Mouse (Mus musculus) testis, adult 2 months (tissue): Measurements from ENCODE around the gene Ptpa. TPM values are rescaled to one million over a fixed set of nuclear protein-coding genes. Genes with fewer than 3 reads are reported as not detected.

Source experiments
- H3K27ac ChIP-seq: fragments of 200-500 bp; 2 replicates; pipeline ENCODE4 v1.5.1; 2012; ENCODE audit warnings: low read depth, low read length; ENCODE audit not compliant: control insufficient read depth, insufficient read depth
- H3K27me3 ChIP-seq: fragments of 200-500 bp; 2 replicates; pipeline ENCODE4 v1.6.1; 2012; ENCODE audit warnings: mild to moderate bottlenecking, low read length, moderate library complexity; ENCODE audit not compliant: control insufficient read depth, insufficient read depth
- H3K36me3 ChIP-seq: fragments of 200-500 bp; 2 replicates; pipeline ENCODE4 v1.6.1; 2012; ENCODE audit warnings: mild to moderate bottlenecking, low read length; ENCODE audit not compliant: control insufficient read depth, insufficient read depth
- H3K4me1 ChIP-seq: fragments of 200-500 bp; 2 replicates; pipeline ENCODE4 v1.6.1; 2012; ENCODE audit warnings: low read length; ENCODE audit not compliant: control insufficient read depth, insufficient read depth
- H3K4me3 ChIP-seq: fragments of 200-500 bp; 2 replicates; pipeline ENCODE4 v1.5.1; 2012; ENCODE audit warnings: low read depth, mild to moderate bottlenecking, low read length, moderate library complexity, mixed read lengths; ENCODE audit not compliant: control insufficient read depth
- CTCF ChIP-seq: fragments of 200-500 bp; IDR thresholded peaks from 2 replicates; pipeline ENCODE4 v1.5.1; 2012; ENCODE audit warnings: low read depth, mild to moderate bottlenecking, inconsistent platforms, low read length, moderate library complexity; ENCODE audit not compliant: control insufficient read depth, insufficient read depth, insufficient replicate concordance
- POLR2A ChIP-seq: fragments of 200-500 bp; IDR thresholded peaks from 2 replicates; pipeline ENCODE4 v1.6.1; 2012; ENCODE audit warnings: low read depth, mild to moderate bottlenecking, inconsistent platforms, low read length, moderate library complexity; ENCODE audit not compliant: control insufficient read depth
- polyA plus RNA-seq: library from polyadenylated mRNA; depleted of rRNA; stranded (reverse); fragments of >200 nt; gene quantifications from 2 replicates; pipeline ENCODE4 v1.2.3, GENCODE M21; 2012

Gene Ptpa
- polyA plus RNA-seq, 1 experiment = 87.3 TPM

DNA sequence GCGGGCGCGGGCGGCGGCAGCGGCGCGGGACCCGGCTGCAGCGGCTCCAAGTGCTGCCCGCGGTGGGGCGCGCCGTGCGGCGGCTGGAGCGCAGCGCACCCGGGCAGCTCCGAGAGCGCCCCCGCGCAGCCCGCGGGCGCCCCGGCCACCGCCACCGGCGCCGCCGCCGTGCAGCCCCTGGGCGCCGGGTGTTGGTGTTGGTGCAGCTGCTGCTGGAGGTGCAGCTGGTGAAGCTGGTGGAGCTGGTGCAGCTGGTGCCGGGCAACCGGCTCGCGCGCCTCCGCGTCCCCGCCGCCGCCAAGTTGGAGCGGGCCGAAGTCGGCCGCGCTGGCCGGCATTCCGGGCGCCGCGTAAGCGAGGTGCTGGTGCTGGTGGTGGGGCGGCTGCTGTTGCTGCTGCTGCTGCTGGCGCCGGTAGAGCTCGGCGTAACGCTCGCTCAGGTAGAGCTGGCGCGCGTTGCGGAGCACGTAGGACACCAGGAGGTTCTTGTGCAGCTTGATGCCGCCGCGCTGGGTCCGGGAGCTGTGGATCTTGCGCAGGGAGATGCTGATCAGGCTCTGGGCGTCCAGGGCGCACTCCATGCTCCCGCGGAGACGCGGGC lies 57.7 kb downstream of the Ptpa start:
- Histone ChIP-seq H3K27ac (peak overlapping the region; percentile 23; the same call in 1 of the 2 replicates), H3K27me3 (no peaks in the 10 kb centered on the region), H3K36me3 (no peaks in the 10 kb centered on the region), H3K4me3 (peak overlapping the region; percentile 74), H3K4me1 (peaks cover 35% of the 10 kb centered on the region)
- TF ChIP-seq CTCF (no peak), POLR2A (no peak)

DNA sequence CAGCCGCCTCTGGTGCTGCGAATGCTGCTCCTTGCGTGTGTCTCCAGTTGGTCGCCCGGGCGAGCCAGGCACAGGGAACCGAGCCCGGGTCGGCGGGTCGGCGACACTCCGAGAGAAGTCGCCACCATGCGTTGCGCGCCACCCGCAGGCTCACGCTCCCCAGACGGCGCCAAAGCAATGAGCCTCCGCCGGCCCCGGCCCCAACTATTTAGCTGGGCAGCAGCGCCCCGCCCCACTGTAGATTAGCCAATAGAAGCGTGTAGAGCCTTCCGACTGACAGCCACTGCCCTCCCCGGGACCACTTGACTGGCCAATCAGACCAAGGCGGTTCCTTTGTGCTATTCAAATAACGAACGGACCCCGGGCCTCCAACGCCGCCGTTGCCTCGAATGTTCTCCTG lies 58.2 kb downstream of the Ptpa start, which contains the start of gene Ier5l:
TSS of gene Ier5l (minus strand) at position 181 of the 400 bp plus-strand sequence.
- TF ChIP-seq CTCF = no peak
- peak; percentile 84 for TF ChIP-seq POLR2A
- Histone ChIP-seq H3K4me1 (peaks cover 35% of the 10 kb centered on the region), H3K4me3 (peak within 1 kb of the TSS; percentile 74), H3K27ac (peak within 1 kb of the TSS; percentile 80), H3K27me3 (no peaks in the 10 kb centered on the region), H3K36me3 (no peaks in the 10 kb centered on the region)

DNA sequence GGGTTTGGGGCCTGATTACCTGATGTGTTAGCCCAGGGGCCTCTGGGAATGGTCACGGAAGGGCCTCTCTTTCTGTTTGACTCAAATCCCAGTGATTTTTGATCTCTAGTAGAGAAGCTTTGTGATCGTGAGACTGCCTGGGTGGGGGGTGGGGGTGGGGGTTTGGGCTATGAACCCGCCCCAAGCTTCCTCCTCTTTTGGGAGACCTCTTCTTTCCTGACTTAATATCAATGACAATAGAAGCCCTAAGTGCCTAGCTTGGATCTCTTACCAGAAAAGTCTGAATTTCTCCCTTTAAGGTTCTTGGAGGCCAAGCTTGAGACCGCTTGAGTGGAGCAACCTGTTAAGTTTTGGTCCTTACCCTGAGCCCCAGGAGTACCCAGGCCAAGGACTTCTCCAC lies 58.9 kb downstream of the Ptpa start:
- H3K4me1 ChIP-seq = peaks cover 35% of the 10 kb centered on the region
- H3K36me3 ChIP-seq = no peaks in the 10 kb centered on the region
- TF ChIP-seq POLR2A (no peak), CTCF (no peak)
- no peak overlapping the region; the same call in 1 of the 2 replicates for H3K27ac ChIP-seq
- H3K27me3 ChIP-seq = no peaks in the 10 kb centered on the region
- peak overlapping the region; percentile 74 for H3K4me3 ChIP-seq

DNA sequence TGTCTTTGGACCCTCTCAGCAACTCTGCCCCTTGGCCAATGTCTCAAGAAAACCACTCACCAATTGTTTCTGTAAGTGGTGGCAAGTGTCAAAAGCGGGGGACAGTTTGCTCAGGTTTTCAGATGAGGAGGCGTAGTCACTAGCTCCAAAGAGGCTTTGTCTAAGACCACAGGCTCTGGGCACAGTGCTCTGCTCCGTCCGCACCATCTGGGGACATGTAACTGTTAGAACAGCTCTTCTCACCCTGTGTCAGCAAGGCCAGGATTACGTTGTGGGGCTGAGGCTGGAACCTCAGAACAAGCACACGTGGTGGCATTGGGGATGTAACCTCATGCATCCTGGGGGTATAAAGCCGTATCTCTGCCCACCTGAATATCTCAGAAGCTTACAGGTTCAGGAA lies 59.6 kb downstream of the Ptpa start:
- H3K27me3 ChIP-seq = no peaks in the 10 kb centered on the region
- no peak overlapping the region for H3K27ac ChIP-seq
- no peak for TF ChIP-seq CTCF
- no peaks in the 10 kb centered on the region for H3K36me3 ChIP-seq
- H3K4me3 ChIP-seq = no peak overlapping the region
- peaks cover 28% of the 10 kb centered on the region for H3K4me1 ChIP-seq

DNA sequence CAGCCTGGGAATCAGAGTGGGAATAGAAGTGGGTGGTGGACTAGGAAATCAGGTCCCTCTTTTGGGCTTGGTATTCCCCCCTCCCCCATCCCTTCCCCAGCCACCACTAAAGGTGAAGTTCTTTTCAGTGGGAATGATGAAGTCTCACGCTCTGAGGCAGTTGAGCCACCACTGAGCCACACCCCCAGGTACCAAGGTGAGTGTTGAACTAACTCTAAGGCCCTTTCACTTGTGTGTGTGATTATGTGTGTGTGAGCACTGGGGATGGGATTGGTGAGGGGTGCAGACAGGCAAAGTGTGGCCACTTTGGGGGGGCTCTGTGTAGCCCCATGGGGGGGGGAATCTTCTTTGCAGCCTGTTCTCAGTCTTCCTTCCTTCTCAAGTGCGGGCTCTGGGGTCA lies 60.4 kb downstream of the Ptpa start:
- no peak overlapping the region for H3K27ac ChIP-seq
- H3K27me3 ChIP-seq = no peaks in the 10 kb centered on the region
- no peaks in the 10 kb centered on the region for H3K36me3 ChIP-seq
- H3K4me1 ChIP-seq = peaks cover 22% of the 10 kb centered on the region
- no peak overlapping the region for H3K4me3 ChIP-seq
- TF ChIP-seq CTCF (no peak), POLR2A (no peak)

DNA sequence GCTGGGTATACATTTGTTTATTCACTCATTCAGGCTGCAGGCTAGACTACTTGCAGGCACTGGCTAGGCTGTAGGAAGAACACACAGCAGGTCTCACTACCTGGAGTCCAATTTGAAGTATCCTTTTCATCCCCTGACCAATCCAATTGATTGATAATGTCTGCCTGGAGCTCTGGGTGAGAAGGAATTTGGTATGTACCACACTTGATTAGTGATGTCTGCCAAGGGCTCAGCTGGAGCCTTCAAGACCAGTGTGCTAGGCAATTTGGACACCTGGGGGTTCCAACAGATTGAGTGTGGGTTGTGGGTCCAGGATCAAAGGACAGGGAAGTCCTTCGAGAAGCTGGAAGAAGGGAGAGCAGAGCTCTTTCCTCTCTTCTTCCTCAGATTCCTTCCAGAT lies 62.7 kb downstream of the Ptpa start:
- TF ChIP-seq CTCF (no peak), POLR2A (no peak)
- H3K4me3 ChIP-seq = no peak overlapping the region
- H3K4me1 ChIP-seq = peaks cover 9% of the 10 kb centered on the region
- H3K36me3 ChIP-seq = no peaks in the 10 kb centered on the region
- no peak overlapping the region for H3K27ac ChIP-seq
- no peaks in the 10 kb centered on the region for H3K27me3 ChIP-seq

DNA sequence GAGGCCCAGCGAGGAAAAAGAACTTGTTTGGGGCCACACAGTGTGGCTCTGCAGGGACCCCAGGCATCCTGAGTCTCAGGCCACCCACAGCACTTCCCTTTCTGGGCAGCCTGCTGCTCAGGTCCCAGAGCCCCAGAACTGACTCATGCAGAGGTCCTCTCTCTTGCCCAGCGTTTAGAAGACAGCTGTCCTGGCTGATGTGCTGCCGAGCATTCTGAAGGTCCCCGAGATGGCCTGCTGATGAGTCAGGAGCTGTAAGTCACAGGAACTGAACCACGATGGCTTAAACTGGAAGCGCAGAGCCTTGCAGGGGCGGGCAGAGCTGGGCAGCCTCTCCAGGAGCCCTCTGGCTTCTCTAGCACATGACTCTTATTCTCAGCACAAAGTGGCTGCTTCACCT lies 71.8 kb downstream of the Ptpa start:
- H3K27me3 ChIP-seq = no peaks in the 10 kb centered on the region
- no peak overlapping the region for H3K4me3 ChIP-seq
- H3K27ac ChIP-seq = no peak overlapping the region
- TF ChIP-seq POLR2A (no peak), CTCF (no peak)
- no peaks in the 10 kb centered on the region for H3K4me1 ChIP-seq
- H3K36me3 ChIP-seq = no peaks in the 10 kb centered on the region
